Mouse (Mus musculus) embryo, embryonic 9.5 days (tissue): Measurements from ENCODE around the gene Erbb2.
A peak's percentile ranks its signal among the peaks of the same experiment; 100 is the strongest.

Experiments used
- DNase-seq: peaks from one replicate; pipeline ENCODE4 v3.0.0-alpha.2; 2017; ENCODE audit errors: extremely low spot score

Gene Erbb2

DNA sequence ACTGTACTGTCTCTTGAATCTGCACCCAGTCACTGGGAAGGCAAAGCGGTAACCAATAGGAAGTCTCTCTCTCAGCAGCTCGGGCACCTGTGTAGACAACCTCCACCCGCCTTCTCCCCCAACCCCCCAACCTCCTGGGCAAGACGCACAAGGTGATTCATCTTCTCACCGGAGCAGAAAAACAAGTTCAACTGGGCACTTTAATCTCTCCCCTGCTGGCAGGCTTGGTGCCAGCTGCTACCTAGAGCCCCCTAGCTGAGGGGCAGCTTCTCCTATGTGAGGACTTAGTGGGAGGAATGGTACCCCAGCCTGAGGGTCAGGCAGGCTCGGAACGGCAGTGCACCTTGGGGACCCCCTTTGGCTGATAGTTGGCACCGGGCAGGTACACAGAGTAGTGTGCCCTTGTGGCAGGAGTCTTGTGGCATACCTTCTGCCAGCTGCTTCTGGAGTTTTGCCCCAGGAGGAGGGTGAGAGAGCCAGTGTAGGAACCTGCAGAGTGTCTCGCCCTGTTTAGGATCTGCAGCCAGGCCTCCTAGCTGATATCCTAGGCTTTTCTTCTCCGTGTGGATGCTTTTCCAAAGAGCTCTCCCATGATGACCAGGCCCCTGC lies 6.8 kb downstream of the Erbb2 start:
- no peak for DNase-seq

DNA sequence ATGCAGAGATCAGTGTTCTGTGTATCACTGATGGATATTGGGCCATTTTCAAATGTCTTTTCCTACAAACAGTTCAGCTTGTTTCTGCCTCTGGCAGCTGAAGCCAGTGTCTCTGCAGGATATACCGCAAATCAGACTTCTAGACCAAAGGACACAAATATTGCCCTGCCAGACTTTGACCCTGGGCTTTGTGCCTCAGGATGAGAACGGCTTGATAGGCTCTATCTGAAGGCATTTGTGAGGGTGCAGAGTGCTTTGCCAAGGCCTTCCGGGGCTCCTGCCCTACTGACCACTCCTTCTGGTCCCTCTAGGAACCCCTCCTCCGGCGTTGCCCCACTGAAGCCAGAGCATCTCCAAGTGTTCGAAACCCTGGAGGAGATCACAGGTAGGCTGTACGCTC lies 14.3 kb downstream of the Erbb2 start:
- no peak for DNase-seq

- no peak for DNase-seq
Measured at GRCm38 (mm10) chr11:98428436-98428835, 16.2 kb downstream of the Erbb2 start.

- no peak for DNase-seq
Measured at GRCm38 (mm10) chr11:98431743-98432502, 19.7 kb downstream of the Erbb2 start.

GRCm38 (mm10) chr11:98435723-98436122 lies 23.5 kb downstream of the Erbb2 start:
- DNase-seq: no peak

- DNase-seq: no peak
Measured at GRCm38 (mm10) chr11:98437441-98437840, 25.2 kb downstream of the Erbb2 start.

DNA sequence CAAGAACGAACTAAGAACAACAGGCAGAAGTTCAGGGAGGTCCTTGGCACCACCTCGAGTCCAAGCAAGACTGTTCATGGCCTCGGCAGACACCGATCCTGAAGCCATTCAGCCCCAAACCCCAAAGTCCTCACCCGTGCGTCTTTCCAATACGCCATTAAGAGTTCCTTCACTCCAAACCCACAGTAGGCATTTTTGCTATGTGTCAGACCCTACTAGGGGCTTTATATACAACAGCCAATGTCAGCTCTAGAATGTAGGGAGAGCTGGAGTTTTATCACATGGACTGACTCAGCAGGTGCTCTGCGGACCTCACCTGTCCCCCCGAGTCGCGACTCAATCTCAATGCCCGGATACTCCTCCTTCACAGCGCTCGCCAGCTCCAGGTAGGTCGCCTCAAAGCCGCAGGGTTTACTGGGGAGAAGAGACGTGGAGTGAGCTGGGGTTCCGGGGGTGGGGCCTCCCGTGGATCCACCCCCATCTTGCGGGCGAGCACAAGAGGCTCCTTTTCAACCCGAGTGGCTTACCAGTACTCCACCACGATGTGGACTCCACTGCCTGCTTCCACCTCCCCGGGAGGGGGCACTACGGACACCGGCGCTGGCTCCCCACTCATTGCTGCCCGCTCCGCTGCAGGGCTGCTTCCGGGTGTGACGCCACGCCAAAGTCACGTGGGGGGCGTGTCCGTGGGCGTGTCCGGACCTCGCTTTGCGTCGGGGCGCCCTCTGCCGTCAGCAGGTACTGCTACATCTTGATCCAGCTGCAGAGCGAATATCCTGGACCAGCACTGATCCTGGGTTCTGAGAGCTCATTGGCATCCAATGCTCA lies 26.3 kb downstream of the Erbb2 start, which contains the start of gene Mien1:
TSS of gene Mien1 (minus strand) at position 661 of the 828 bp plus-strand sequence.
- peak; percentile 95 for DNase-seq

DNA sequence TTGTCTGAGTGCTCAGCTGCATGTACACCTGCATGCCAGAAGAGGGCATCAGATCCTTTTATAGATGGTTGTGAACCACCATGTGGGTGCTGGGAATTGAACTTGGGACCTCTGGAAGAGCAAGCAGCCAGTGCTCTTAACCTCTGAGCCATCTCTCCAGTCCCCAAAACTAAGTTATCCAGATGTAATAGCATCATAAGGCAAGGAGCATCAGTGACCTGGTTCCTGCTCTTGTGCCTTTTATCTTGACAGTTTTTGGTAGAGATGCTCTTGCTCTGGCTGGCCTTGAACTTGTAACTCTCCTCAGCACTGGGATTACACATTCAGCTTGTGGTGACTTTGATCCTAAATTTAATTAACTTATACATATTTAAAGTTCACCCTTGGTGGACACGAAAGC lies 31.4 kb downstream of the Erbb2 start:
- DNase-seq: no peak

DNA sequence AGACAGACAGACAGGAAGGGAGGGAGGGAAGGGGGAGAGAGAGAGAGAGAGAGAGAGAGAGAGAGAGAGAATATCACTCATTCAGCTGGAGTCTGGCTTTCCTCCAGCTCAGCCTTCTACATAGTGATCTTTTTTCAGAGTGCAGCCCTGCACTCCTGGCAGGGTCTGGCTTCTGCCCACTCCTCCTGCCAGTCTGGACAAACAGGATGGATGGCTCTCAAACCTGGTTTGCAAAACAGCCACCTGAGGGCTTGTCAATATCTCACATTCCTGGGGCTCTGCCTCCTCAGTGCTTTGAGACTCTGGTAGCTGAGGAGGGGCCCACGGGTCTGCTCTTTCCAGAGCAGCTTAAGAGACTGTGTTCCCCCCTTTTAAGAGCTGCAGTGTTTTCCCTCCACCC lies 33.0 kb downstream of the Erbb2 start:
- no peak for DNase-seq

GRCm38 (mm10) chr11:98445679-98446078 lies 33.4 kb downstream of the Erbb2 start:
- no peak for DNase-seq

- DNase-seq: peak; percentile 59
Measured at GRCm38 (mm10) chr11:98446213-98446561, 33.9 kb downstream of the Erbb2 start, which contains the start of gene Grb7. Grb7 (plus strand) TSS chr11:98446394.

DNA sequence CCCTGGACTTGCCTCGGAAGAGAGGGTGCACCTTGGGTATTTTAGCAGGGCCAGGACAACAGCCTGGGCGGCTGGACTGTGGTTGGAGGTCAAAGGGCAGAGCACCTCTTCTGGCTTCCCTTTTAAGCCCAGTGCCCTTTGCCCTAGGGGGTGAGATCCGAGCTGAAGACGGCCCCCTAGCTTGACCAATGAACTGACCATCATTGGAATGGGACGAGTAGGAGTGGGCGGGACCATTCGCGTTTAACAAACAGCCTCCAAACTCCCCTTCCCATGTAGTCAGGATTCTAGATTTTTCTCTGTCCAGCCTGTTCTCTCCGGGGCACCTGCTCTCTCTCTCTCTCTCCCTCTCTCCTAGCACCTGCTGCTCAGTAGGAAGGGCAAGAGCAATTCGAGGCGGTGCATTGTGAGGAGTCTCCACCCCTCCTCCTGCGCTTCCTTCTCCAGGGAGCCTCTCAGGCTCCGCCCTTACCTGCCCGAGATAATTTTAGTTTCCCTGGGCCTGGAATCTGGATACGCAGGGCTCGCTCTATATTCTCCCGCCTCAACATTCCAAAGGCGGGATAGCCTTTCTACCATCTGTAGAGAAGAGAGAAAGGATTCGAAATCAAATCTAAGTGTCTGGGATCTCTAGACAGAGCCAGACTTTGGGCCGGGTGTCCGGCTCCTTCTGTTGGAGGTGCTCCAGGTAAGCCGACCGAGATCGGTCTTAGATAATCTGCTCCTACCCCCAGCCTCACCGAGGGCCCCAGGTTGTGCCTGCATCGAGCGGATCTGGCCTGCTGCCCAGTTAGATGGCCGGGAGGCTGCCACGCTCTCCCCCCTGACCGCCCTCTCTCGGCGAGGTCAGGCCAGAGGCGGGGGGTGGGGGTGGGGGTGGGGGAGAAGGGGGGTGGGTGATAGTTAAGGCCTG lies 34.5 kb downstream of the Erbb2 start:
- DNase-seq: peak; percentile 62

DNA sequence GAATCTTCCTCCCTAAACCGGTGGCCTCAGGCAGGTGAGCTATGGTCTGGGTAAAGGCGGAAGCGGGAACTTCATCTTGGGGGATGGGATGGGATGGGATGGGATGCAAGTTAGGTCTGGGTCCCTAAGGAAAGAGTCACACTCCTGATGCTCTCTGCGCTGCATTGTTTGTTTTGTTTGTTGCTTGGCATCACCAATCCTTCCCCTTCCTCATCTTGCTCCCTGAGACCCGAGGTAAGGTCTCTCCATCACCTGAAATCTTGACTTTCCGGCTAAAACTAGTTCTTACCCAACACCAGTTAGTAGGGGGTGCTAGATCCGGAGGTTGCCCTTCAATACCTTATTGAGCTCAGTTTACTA lies 35.2 kb downstream of the Erbb2 start:
- DNase-seq: no peak

DNA sequence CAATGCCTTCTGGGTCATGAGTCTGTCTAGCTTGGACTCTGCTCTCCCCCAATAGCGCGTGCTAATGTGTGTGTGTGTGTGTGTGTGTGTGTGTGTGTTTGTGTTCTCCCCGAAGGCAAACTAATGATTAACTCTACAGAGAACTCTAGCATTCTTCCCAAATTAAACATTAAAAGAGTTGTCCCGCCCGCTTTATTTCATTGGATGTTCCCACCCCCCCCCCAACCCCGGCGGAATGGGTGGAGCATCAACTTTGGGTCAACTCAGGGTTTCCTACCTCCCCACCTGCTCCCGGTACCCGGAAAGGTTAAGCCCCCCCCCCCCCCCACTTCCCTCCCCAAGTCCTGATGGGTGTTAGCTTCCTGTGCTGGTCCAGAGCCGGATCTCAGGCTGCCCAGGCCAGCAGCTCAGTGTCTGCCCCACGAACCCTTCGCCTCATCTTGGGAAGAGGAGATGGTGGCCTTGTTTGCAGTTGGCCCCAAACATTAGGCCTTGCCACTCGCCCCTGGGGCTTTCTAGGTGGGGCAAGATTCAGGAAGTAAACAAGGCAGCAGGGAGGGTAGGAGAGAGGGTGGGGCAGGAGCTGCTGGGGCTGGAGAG lies 36.0 kb downstream of the Erbb2 start:
- DNase-seq: no peak

DNA sequence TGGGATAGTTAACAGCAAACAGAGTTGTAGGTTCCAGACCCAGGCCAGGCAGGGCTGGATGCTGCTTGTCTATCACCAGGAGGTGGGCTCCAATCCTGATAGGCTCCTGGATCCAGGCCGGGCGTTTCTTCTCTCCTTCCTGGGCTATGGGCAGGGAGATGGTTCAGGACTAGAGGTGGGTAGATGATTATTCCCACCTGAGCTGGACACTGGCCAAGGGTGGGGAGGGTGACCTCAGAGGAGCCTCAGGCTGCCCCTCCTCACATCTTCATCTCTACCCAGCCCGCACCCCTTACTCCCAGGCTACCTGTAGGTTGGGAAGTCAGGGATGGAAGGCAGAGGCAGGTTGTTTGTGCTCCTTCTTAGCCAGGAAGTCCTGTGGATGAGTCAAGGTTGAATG lies 37.1 kb downstream of the Erbb2 start:
- no peak for DNase-seq

DNA sequence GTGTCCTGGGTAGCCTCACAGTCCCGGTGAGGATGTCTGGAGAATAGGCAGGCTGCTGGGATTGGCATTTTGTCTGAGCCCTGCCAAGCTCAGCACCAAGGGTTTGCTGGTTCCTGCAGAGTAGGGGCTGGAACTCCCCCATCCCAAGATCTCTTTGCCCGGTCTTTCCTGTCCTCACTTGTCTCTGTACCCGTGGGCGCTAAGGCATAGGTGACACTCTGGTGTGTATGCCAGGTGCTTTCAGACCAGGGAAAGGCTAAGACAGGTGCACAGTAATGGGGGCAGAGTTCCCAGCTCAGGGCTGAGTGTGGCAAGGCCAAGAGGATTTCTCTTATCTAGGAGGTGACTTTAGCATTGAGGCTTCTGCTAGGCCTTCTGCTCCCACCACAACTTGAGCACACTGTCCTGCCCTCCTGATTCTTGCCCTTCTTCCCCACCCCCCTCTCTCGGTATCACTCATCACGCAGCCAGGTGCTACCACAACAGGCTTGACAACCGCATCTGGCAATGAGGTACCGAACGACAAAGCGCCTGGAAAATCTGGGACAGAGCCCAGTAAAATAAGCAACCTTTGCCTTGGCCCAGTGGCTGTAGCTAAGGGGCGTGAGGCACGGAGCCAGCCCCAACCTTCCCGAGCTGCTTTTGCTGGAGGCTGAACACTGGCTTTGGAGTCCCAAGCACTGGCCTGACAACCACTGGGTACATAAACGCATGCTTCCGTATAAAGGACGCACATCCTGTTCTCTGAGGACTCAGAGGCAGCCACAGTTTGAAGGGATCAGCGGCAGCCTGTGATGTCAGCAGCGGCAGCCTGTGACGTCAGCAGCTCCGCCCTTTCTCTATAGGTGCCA lies 37.9 kb downstream of the Erbb2 start:
- no peak for DNase-seq

DNA sequence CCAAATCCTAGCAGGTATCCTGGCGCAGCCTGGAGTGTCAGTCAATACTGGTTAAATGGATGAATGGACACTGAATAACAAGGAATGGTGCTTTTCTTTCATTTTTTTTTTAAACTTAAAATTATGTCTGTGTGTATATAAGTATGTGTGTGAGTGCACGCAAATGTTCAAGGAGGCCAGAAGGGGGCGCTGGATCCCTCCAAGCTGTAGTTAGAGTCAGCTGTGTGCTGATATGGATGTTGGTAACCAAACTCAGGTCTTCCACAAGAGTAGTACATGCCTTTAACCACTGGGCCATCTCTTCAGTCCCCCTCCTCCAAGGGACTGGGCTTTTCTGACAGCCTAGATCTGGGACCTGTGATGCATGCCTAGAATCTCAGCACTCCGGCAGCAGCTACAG lies 43.2 kb downstream of the Erbb2 start:
- DNase-seq: no peak

DNA sequence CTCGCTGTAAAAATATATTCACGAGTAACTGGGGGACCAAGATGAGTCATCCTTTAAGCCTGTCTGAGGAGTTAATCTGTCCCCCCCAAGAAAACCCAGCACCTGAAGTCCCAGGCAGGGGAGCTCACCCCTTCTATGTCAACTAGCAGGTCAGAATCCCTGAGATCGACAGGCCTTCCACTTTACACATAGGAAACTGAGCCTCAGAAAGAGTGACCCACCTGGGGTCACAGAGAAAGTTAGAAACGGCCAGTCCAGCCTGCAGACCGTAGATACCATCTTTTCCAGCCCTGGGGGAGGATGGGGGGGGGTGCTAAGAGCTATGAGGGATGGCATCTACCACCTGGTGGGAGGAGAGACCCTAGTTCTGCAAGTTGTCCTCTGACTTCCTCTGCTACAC lies 44.3 kb downstream of the Erbb2 start:
- DNase-seq: no peak

- DNase-seq: no peak
Measured at GRCm38 (mm10) chr11:98456945-98457344, 44.7 kb downstream of the Erbb2 start.

- peak; percentile 90 for DNase-seq
Measured at GRCm38 (mm10) chr11:98457367-98458120, 45.3 kb downstream of the Erbb2 start.
